Mouse (Mus musculus) midbrain, embryonic 15.5 days (tissue): ENCODE results near the gene Lhx5. TPM values are rescaled to one million over a fixed set of nuclear protein-coding genes. Genes with fewer than 3 reads are reported as not detected.

Experiments
- ATAC-seq: fragments of 200-750 bp; cut with Nextera tagmentation; replicated peaks from 2 replicates; pipeline ENCODE4 v1.8.0; 2017; ENCODE audit warnings: moderate TSS enrichment
- H3K27ac ChIP-seq: fragments of 300-500 bp; sonication (generic); 2 replicates; pipeline ENCODE4 v1.5.1; 2015; ENCODE audit warnings: mild to moderate bottlenecking, inconsistent platforms
- H3K27me3 ChIP-seq: fragments of 300-500 bp; sonication (generic); replicated peaks from 2 replicates; pipeline ENCODE4 v1.6.1; 2015; ENCODE audit warnings: inconsistent platforms
- H3K36me3 ChIP-seq: fragments of 300-500 bp; sonication (generic); replicated peaks from 2 replicates; pipeline ENCODE4 v1.6.1; 2015; ENCODE audit warnings: inconsistent platforms
- H3K4me1 ChIP-seq: fragments of 300-500 bp; sonication (generic); 2 replicates; pipeline ENCODE4 v1.6.1; 2015; ENCODE audit warnings: inconsistent platforms
- H3K4me2 ChIP-seq: fragments of 300-500 bp; sonication (generic); 2 replicates; pipeline ENCODE4 v1.6.1; 2015; ENCODE audit warnings: inconsistent platforms, mild to moderate bottlenecking, moderate library complexity
- H3K4me3 ChIP-seq: fragments of 300-500 bp; sonication (generic); 2 replicates; pipeline ENCODE4 v1.5.1; 2015; ENCODE audit warnings: mild to moderate bottlenecking, inconsistent platforms
- H3K9ac ChIP-seq: fragments of 300-500 bp; sonication (generic); 2 replicates; pipeline ENCODE4 v1.6.1; 2015; ENCODE audit warnings: mild to moderate bottlenecking, inconsistent platforms
- H3K9me3 ChIP-seq: fragments of 300-500 bp; sonication (generic); 2 replicates; pipeline ENCODE4 v1.6.1; 2016; ENCODE audit warnings: inconsistent platforms
- WGBS: fragments of 180-500 bp; shearing (Covaris S2); methylation state at CpG from one replicate; pipeline ENCODE4 v1.1.7; 2015; ENCODE audit warnings: mixed read lengths; 5-methylcytosine and 5-hydroxymethylcytosine counted together
- polyA plus RNA-seq: library from polyadenylated mRNA; unstranded; fragments of >200 nt; fragmentation: Nextera tagmentation; extraction: Ambion mirVana; gene quantifications from 2 replicates; pipeline ENCODE4 v1.2.1, GENCODE M21; 2015

The Lhx5 gene
- polyA plus RNA-seq = 36.8 and 41.5 TPM in 2 replicates

DNA sequence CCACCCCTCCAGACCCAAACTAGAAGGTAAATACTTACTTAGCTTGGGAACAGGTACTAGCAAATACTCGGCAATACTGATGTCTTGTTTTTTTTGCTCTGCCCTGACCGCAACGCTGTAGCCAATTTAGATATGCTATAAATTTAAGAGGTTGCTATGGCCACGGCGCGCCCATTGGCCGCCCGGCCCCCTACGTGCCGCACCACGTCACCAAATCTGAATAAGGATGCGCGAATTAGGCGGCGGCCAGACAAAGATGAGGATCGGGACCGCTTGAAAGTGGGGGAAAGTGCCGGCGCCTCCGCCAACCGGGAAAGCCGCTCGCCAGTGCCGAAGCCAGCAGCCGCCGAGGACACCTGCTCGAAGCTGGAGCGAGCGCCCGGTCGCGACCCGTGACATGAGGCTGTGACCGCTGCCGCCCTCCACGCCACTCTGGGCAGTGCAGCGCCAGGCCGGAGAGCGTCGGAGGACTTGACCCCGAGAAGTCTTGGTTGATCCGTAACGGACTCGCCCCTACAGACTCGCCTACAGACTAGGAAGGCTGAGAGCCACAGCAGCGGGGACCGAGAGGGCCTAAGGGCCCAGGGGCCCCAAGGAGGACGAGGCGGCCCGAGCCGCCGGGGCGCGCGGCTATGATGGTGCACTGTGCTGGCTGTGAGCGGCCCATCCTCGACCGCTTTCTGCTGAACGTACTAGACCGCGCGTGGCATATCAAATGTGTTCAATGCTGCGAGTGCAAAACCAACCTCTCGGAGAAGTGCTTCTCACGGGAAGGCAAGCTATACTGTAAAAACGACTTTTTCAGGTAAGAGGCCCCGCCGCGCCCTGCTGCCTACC, at the start of gene Lhx5:
Gene Lhx5, plus strand, starts transcription at position 51 of the 837 bp plus-strand sequence.
- Histone ChIP-seq H3K9ac (peak within 1 kb of the TSS; percentile 60), H3K36me3 (no peaks in the 10 kb centered on the region), H3K27me3 (peaks cover 64% of the 10 kb centered on the region), H3K9me3 (no peaks in the 10 kb centered on the region), H3K4me3 (peak within 1 kb of the TSS; percentile 46), H3K4me1 (peaks cover 25% of the 10 kb centered on the region), H3K27ac (peak within 1 kb of the TSS; percentile 81), H3K4me2 (peak within 1 kb of the TSS; percentile 54)
- under 1% methylated on average over 69 of the region's 69 CpGs for WGBS
- peak; percentile 80 for ATAC-seq

- Histone ChIP-seq H3K4me1 (no peaks in the 10 kb centered on the region), H3K36me3 (no peaks in the 10 kb centered on the region), H3K9me3 (no peaks in the 10 kb centered on the region), H3K27ac (no peak overlapping the region), H3K4me2 (no peak overlapping the region), H3K9ac (no peak overlapping the region), H3K27me3 (no peaks in the 10 kb centered on the region), H3K4me3 (no peak overlapping the region)
- WGBS = 80% methylated on average over 4 of the region's 4 CpGs
- no peak for ATAC-seq
Observed at GRCm38 (mm10) chr5:120386361-120386760, 45.1 kb upstream of the Lhx5 start.

DNA sequence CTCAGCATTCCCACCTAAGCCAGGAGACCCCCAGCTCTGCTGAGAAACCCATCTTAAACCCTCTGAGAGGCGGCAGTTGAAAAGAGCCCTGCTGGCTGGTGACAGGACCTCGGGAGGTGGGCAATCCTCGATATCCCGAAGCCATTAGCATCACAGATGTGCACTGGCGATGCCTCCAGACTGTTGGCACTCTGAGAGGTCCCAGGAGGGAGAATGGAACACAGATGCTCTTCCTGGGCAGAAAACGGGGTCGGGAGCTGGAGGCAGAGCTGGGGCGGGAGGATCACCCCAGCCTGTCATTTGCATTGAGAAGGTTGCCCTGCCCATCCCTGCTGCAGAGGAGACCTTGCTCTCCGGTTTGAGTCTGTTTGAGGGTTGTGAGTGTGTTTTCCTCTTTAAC, 42.7 kb upstream of the Lhx5 start:
- Histone ChIP-seq H3K4me3 (no peak overlapping the region), H3K36me3 (no peaks in the 10 kb centered on the region), H3K9me3 (no peaks in the 10 kb centered on the region), H3K9ac (no peak overlapping the region), H3K4me1 (peaks cover 3% of the 10 kb centered on the region), H3K4me2 (no peak overlapping the region), H3K27ac (no peak overlapping the region), H3K27me3 (no peaks in the 10 kb centered on the region)
- ATAC-seq = no peak
- 23% methylated on average over 9 of the region's 9 CpGs for WGBS

DNA sequence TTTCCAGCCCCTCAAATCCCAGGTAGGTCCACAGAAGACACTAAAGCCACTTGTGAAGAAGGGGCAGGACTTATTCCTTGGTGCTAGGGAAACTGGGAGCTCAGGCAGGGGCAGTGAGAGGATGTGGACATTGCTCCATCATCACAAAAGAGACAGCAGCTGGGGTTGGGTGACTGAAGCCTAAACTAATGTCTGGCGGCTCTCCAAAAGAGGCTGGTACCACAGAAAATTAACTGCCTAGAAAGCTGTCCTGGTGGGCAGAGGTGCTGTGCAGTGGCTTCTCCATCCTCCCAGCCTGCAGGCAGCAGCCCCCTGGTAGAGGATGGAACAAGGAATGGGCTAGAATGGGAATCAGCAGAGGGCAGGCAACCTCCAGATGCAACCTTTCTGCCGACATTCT, 41.5 kb upstream of the Lhx5 start:
- Histone ChIP-seq H3K9ac (no peak overlapping the region), H3K27me3 (no peaks in the 10 kb centered on the region), H3K4me1 (peaks cover 10% of the 10 kb centered on the region), H3K9me3 (no peaks in the 10 kb centered on the region), H3K27ac (no peak overlapping the region), H3K4me2 (no peak overlapping the region), H3K36me3 (no peaks in the 10 kb centered on the region), H3K4me3 (no peak overlapping the region)
- no peak for ATAC-seq
- 77% methylated on average over 2 of the region's 2 CpGs for WGBS

- 10% methylated on average over 25 of the region's 25 CpGs for WGBS
- Histone ChIP-seq H3K9ac (no peak overlapping the region), H3K27ac (no peak overlapping the region), H3K36me3 (no peaks in the 10 kb centered on the region), H3K4me1 (peaks cover 20% of the 10 kb centered on the region), H3K4me2 (no peak overlapping the region), H3K4me3 (no peak overlapping the region), H3K27me3 (0 out of 2 replicates have a peak, but pooled peaks cover 2% of the 10 kb centered on the region), H3K9me3 (no peaks in the 10 kb centered on the region)
- no peak for ATAC-seq
Observed at GRCm38 (mm10) chr5:120393871-120394667, 37.4 kb upstream of the Lhx5 start.

- H3K9ac ChIP-seq = no peak overlapping the region
- peaks cover 20% of the 10 kb centered on the region for H3K4me1 ChIP-seq
- H3K4me3 ChIP-seq = no peak overlapping the region
- peak overlapping the region; percentile 61; the same call in 1 of the 2 replicates for H3K27ac ChIP-seq
- 0 out of 2 replicates have a peak, but pooled peaks cover 5% of the 10 kb centered on the region for H3K27me3 ChIP-seq
- peak overlapping the region; percentile 26 for H3K4me2 ChIP-seq
- 3% methylated on average over 13 of the region's 13 CpGs for WGBS
- no peak for ATAC-seq
- no peaks in the 10 kb centered on the region for H3K36me3 ChIP-seq
- no peaks in the 10 kb centered on the region for H3K9me3 ChIP-seq
Observed at GRCm38 (mm10) chr5:120397988-120398387, 33.5 kb upstream of the Lhx5 start.

DNA sequence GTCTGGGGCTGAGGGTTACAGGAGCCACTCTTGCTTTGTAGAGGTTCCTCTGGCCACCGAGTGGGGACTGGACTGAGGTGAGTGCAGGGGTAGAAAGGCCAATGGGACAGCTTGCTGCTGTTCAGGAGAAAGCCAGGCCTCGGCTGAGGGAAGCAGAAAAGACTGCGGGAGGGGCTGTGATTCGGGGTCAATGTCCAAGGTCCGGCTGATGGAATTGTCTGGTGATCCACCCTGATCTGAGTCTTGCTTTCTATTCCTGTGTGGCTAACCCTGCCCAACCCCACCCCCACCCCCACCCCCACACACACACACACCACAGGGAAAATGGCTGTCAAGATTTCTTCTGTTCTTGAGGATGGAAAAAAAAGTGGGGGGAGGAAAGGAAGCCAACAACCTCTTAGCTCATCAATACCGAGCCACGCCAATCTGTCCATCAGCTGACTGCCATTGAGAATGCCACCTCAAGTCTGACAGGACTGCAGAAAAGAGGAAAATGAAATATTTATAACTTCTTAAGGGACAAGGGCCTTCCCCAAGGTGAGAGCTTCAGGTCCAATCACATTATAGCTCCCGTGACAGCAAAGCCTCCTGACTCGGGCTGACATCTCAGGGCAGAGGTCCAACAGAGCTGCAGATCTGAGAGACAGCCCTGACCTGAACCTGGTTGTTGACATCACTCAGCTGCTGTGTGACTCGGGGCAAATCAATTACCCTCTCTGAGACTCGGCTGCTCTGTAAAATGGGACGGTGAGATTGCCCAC, 26.5 kb upstream of the Lhx5 start:
- Histone ChIP-seq H3K4me1 (peaks cover 17% of the 10 kb centered on the region), H3K4me3 (no peak overlapping the region), H3K27me3 (no peaks in the 10 kb centered on the region), H3K9ac (no peak overlapping the region), H3K4me2 (no peak overlapping the region), H3K9me3 (no peaks in the 10 kb centered on the region), H3K27ac (no peak overlapping the region), H3K36me3 (no peaks in the 10 kb centered on the region)
- WGBS = 75% methylated on average over 12 of the region's 12 CpGs
- ATAC-seq = no peak

- Histone ChIP-seq H3K27ac (peak overlapping the region; percentile 94), H3K36me3 (no peaks in the 10 kb centered on the region), H3K4me1 (peaks cover 25% of the 10 kb centered on the region), H3K4me3 (peak overlapping the region; percentile 33), H3K9me3 (no peaks in the 10 kb centered on the region), H3K4me2 (peak overlapping the region; percentile 58), H3K9ac (peak overlapping the region; percentile 35; the same call in 1 of the 2 replicates), H3K27me3 (peaks cover 7% of the 10 kb centered on the region; the same call in 1 of the 2 replicates)
- 53% methylated on average over 14 of the region's 14 CpGs for WGBS
- peak; percentile 73 for ATAC-seq
Observed at GRCm38 (mm10) chr5:120408933-120409332, 22.6 kb upstream of the Lhx5 start.

- H3K4me1 ChIP-seq = peaks cover 25% of the 10 kb centered on the region
- WGBS = under 1% methylated on average over 41 of the region's 41 CpGs
- peak overlapping the region; percentile 94 for H3K27ac ChIP-seq
- H3K27me3 ChIP-seq = peaks cover 7% of the 10 kb centered on the region; the same call in 1 of the 2 replicates
- H3K9me3 ChIP-seq = no peaks in the 10 kb centered on the region
- H3K36me3 ChIP-seq = no peaks in the 10 kb centered on the region
- peak overlapping the region; percentile 58 for H3K4me2 ChIP-seq
- H3K9ac ChIP-seq = peak overlapping the region; percentile 35
- H3K4me3 ChIP-seq = peak overlapping the region; percentile 33
- ATAC-seq = peak; percentile 85
Observed at GRCm38 (mm10) chr5:120409385-120410378, 21.8 kb upstream of the Lhx5 start.

- 84% methylated on average over 6 of the region's 6 CpGs for WGBS
- Histone ChIP-seq H3K9ac (no peak overlapping the region), H3K36me3 (no peaks in the 10 kb centered on the region), H3K4me1 (peaks cover 24% of the 10 kb centered on the region), H3K4me3 (no peak overlapping the region), H3K4me2 (no peak overlapping the region), H3K27me3 (peaks cover 17% of the 10 kb centered on the region; the same call in 1 of the 2 replicates), H3K9me3 (no peaks in the 10 kb centered on the region), H3K27ac (no peak overlapping the region)
- ATAC-seq = no peak
Observed at GRCm38 (mm10) chr5:120413436-120413835, 18.1 kb upstream of the Lhx5 start.

- Histone ChIP-seq H3K4me2 (no peak overlapping the region), H3K4me1 (peaks cover 10% of the 10 kb centered on the region; the same call in 1 of the 2 replicates), H3K27ac (no peak overlapping the region), H3K36me3 (no peaks in the 10 kb centered on the region), H3K9me3 (no peaks in the 10 kb centered on the region), H3K27me3 (peaks cover 35% of the 10 kb centered on the region), H3K9ac (no peak overlapping the region), H3K4me3 (no peak overlapping the region)
- 82% methylated on average over 8 of the region's 8 CpGs for WGBS
- no peak for ATAC-seq
Observed at GRCm38 (mm10) chr5:120420106-120420505, 11.4 kb upstream of the Lhx5 start.
